Mouse (Mus musculus) liver, postnatal 0 days (tissue): ENCODE measurements around the gene H2-Q7. TPM values are rescaled to one million over a fixed set of nuclear protein-coding genes. Genes with fewer than 3 reads are reported as not detected.

Experiments used
- ATAC-seq: fragments of 200-750 bp; cut with Nextera tagmentation; 2 replicates; pipeline ENCODE4 v1.8.0; 2017; ENCODE audit warnings: mild to moderate bottlenecking, moderate library complexity
- DNase-seq: peaks from one replicate; pipeline ENCODE4 v3.0.0-alpha.2; 2016
- H3K27ac ChIP-seq: fragments of 300-500 bp; sonication (generic); 2 replicates; pipeline ENCODE4 v1.5.1; 2014; ENCODE audit warnings: antibody characterized with exemption, moderate library complexity, mild to moderate bottlenecking, low read depth
- H3K27me3 ChIP-seq: fragments of 300-500 bp; sonication (generic); 2 replicates; pipeline ENCODE4 v1.6.1; 2014; ENCODE audit warnings: low read length, control low read depth, mixed read lengths; ENCODE audit not compliant: insufficient read depth
- H3K36me3 ChIP-seq: fragments of 300-500 bp; sonication (generic); replicated peaks from 2 replicates; pipeline ENCODE4 v1.6.1; 2014; ENCODE audit warnings: mild to moderate bottlenecking, control low read depth, low read length, moderate library complexity, mixed read lengths; ENCODE audit not compliant: insufficient read depth
- H3K4me1 ChIP-seq: fragments of 300-500 bp; sonication (generic); 2 replicates; pipeline ENCODE4 v1.6.1; 2014; ENCODE audit warnings: antibody characterized with exemption, mild to moderate bottlenecking, control low read depth; ENCODE audit not compliant: insufficient read depth
- H3K4me2 ChIP-seq: fragments of 300-500 bp; sonication (generic); 2 replicates; pipeline ENCODE4 v1.6.1; 2014; ENCODE audit warnings: low read depth, mild to moderate bottlenecking, low read length, moderate library complexity, mixed read lengths
- H3K4me3 ChIP-seq: fragments of 300-500 bp; sonication (generic); 2 replicates; pipeline ENCODE4 v1.5.1; 2014; ENCODE audit warnings: low read depth, low read length
- H3K9ac ChIP-seq: fragments of 300-500 bp; sonication (generic); replicated peaks from 2 replicates; pipeline ENCODE4 v1.6.1; 2014; ENCODE audit warnings: mild to moderate bottlenecking, moderate library complexity
- H3K9me3 ChIP-seq: fragments of 300-500 bp; sonication (generic); 2 replicates; pipeline ENCODE4 v1.6.1; 2016; ENCODE audit warnings: mild to moderate bottlenecking, control low read depth, low read length, mixed read lengths
- CTCF ChIP-seq: sonication (generic); IDR thresholded peaks from 2 replicates; pipeline ENCODE4 v1.5.1; 2016; ENCODE audit warnings: antibody characterized with exemption, low read depth
- EP300 ChIP-seq: IDR thresholded peaks from 2 replicates; pipeline ENCODE4 v1.6.1; 2016; ENCODE audit warnings: antibody characterized with exemption, low read depth, mild to moderate bottlenecking
- WGBS: fragments of 180-500 bp; shearing (Covaris S2); extraction: QIAGEN DNeasy Blood & Tissue Kit; methylation state at CpG from one replicate; pipeline ENCODE4 v1.1.7; 2014; ENCODE audit not compliant: insufficient replicate concordance; 5-methylcytosine and 5-hydroxymethylcytosine counted together
- polyA plus RNA-seq: library from polyadenylated mRNA; unstranded; fragments of >200 nt; fragmentation: Nextera tagmentation; extraction: Ambion mirVana; gene quantifications from 2 replicates; pipeline ENCODE4 v1.2.1, GENCODE M21; 2015

The H2-Q7 gene
- polyA plus RNA-seq, 1 experiment from 2014 or later: 7.9 TPM

GRCm38 (mm10) chr17:35469842-35470751 is 31.1 kb downstream of the H2-Q7 start, which contains the start of gene H2-Q10:
Gene H2-Q10, plus strand, starts transcription at chr17:35470089.
- Histone ChIP-seq H3K27me3 (peaks cover 19% of the 10 kb centered on the region), H3K9ac (peak within 1 kb of the TSS; percentile 67), H3K36me3 (no peaks in the 10 kb centered on the region), H3K9me3 (no peaks in the 10 kb centered on the region), H3K4me3 (peak within 1 kb of the TSS; percentile 53), H3K4me1 (no peaks in the 10 kb centered on the region; the same call in 1 of the 2 replicates), H3K4me2 (peak within 1 kb of the TSS; percentile 63), H3K27ac (peak within 1 kb of the TSS; percentile 93)
- ATAC-seq (peak; percentile 84), DNase-seq (peak; percentile 83)
- TF ChIP-seq CTCF (no peak), EP300 (peak; percentile 14; the same call in 1 of the 2 replicates)
- 4% methylated on average over 62 of the region's 80 CpGs for WGBS

GRCm38 (mm10) chr17:35484066-35484465 is 45.1 kb downstream of the H2-Q7 start:
- no peaks in the 10 kb centered on the region for H3K4me1 ChIP-seq
- no peak overlapping the region for H3K9ac ChIP-seq
- peak; percentile 71 for DNase-seq
- H3K4me2 ChIP-seq: no peak overlapping the region
- no peaks in the 10 kb centered on the region for H3K9me3 ChIP-seq
- H3K27me3 ChIP-seq: no peaks in the 10 kb centered on the region
- no peak overlapping the region for H3K27ac ChIP-seq
- no peaks in the 10 kb centered on the region for H3K36me3 ChIP-seq
- TF ChIP-seq CTCF (peak; percentile 91), EP300 (no peak)
- peak; percentile 63 for ATAC-seq
- H3K4me3 ChIP-seq: no peak overlapping the region
- 1% methylated on average over 9 of the region's 9 CpGs for WGBS

GRCm38 (mm10) chr17:35485702-35486101 is 46.7 kb downstream of the H2-Q7 start:
- WGBS: 21% methylated on average over 4 of the region's 4 CpGs
- ATAC-seq: peak; percentile 90
- Histone ChIP-seq H3K36me3 (no peaks in the 10 kb centered on the region), H3K27me3 (no peaks in the 10 kb centered on the region), H3K4me3 (no peak overlapping the region), H3K4me1 (no peaks in the 10 kb centered on the region), H3K9ac (no peak overlapping the region), H3K27ac (peak overlapping the region; percentile 62), H3K4me2 (no peak overlapping the region), H3K9me3 (no peaks in the 10 kb centered on the region)
- TF ChIP-seq EP300: no peak; the same call in 1 of the 2 replicates
- no peak for TF ChIP-seq CTCF
- peak; percentile 72 for DNase-seq

GRCm38 (mm10) chr17:35486726-35487125 is 47.8 kb downstream of the H2-Q7 start:
- whole genome bisulfite sequencing: 43% methylated on average over 10 of the region's 10 CpGs
- TF ChIP-seq EP300: no peak
- TF ChIP-seq CTCF: no peak
- ATAC-seq (no peak), DNase-seq (no peak)
- Histone ChIP-seq H3K4me2 (no peak overlapping the region), H3K27me3 (no peaks in the 10 kb centered on the region), H3K4me1 (no peaks in the 10 kb centered on the region), H3K9me3 (no peaks in the 10 kb centered on the region), H3K27ac (no peak overlapping the region), H3K9ac (no peak overlapping the region), H3K36me3 (no peaks in the 10 kb centered on the region), H3K4me3 (no peak overlapping the region)

GRCm38 (mm10) chr17:35488041-35488440 is 49.1 kb downstream of the H2-Q7 start:
- Histone ChIP-seq H3K4me1 (no peaks in the 10 kb centered on the region), H3K4me2 (no peak overlapping the region), H3K27ac (no peak overlapping the region), H3K27me3 (no peaks in the 10 kb centered on the region), H3K9me3 (no peaks in the 10 kb centered on the region), H3K9ac (no peak overlapping the region), H3K4me3 (no peak overlapping the region), H3K36me3 (no peaks in the 10 kb centered on the region)
- no peak for ATAC-seq
- WGBS: 76% methylated on average over 2 of the region's 2 CpGs
- no peak for DNase-seq
- TF ChIP-seq EP300: no peak
- no peak for TF ChIP-seq CTCF

- WGBS: 54% methylated on average over 5 of the region's 5 CpGs
- H3K9ac ChIP-seq: no peak overlapping the region
- no peak overlapping the region for H3K4me2 ChIP-seq
Observed at GRCm38 (mm10) chr17:35490320-35490719, 51.4 kb downstream of the H2-Q7 start.

More at GRCm38 (mm10) chr17:35490320-35490719, 51.4 kb downstream of the H2-Q7 start:
- H3K4me1 ChIP-seq: no peaks in the 10 kb centered on the region
- no peak for DNase-seq
- no peaks in the 10 kb centered on the region for H3K36me3 ChIP-seq
- H3K27ac ChIP-seq: no peak overlapping the region
- no peaks in the 10 kb centered on the region for H3K9me3 ChIP-seq
- no peak for ATAC-seq
- H3K4me3 ChIP-seq: no peak overlapping the region
- no peaks in the 10 kb centered on the region for H3K27me3 ChIP-seq
- TF ChIP-seq CTCF (no peak), EP300 (no peak)

Other genes starting within 250 kb of the H2-Q7 start
- 5.3 and 6.0 TPM in 2 replicates for gene Ltb, start 244.7 kb upstream of the H2-Q7 start, polyA plus RNA-seq
- 0.59 and 0.75 TPM in 2 replicates for gene Tnf, start 237.1 kb upstream of the H2-Q7 start, polyA plus RNA-seq
- not detected in 2 replicates for gene Lta, start 233.8 kb upstream of the H2-Q7 start, polyA plus RNA-seq
- gene Gm16181, start 218.3 kb upstream of the H2-Q7 start, polyA plus RNA-seq: 0.22 TPM in 2 replicates
- 0.98 and 1.3 TPM in 2 replicates for gene Atp6v1g2, start 205.5 kb upstream of the H2-Q7 start, polyA plus RNA-seq
- gene Nfkbil1, start 203.4 kb upstream of the H2-Q7 start, polyA plus RNA-seq: 4.1 and 4.4 TPM in 2 replicates
- gene Ddx39b, start 197.4 kb upstream of the H2-Q7 start, polyA plus RNA-seq: 79.6 and 87.2 TPM in 2 replicates
- gene H2-D1, start 176.4 kb upstream of the H2-Q7 start, polyA plus RNA-seq: 256 and 291 TPM in 2 replicates
- 0.07 and 0.17 TPM in 2 replicates for gene H2-Q1, start 118.8 kb upstream of the H2-Q7 start, polyA plus RNA-seq
- gene H2-Q2, start 96.9 kb upstream of the H2-Q7 start, polyA plus RNA-seq: 4.9 and 5.3 TPM in 2 replicates
- gene H2-Q4, start 59.5 kb upstream of the H2-Q7 start, polyA plus RNA-seq: 4.1 and 5.6 TPM in 2 replicates
- 3.7 TPM in 2 replicates for gene H2-Q6, start 14.3 kb upstream of the H2-Q7 start, polyA plus RNA-seq
- 621 and 683 TPM in 2 replicates for gene H2-Q10, start 30.9 kb downstream of the H2-Q7 start, polyA plus RNA-seq
- not detected in 2 replicates for gene Pou5f1, start 66.9 kb downstream of the H2-Q7 start, polyA plus RNA-seq
- 19.6 and 20.6 TPM in 2 replicates for gene Tcf19, start 77.7 kb downstream of the H2-Q7 start, polyA plus RNA-seq
- gene Cchcr1, start 77.9 kb downstream of the H2-Q7 start, polyA plus RNA-seq: 3.0 and 3.5 TPM in 2 replicates
- gene Psors1c2, start 94.0 kb downstream of the H2-Q7 start, polyA plus RNA-seq: 0.13 TPM in 1 of 2 replicates, not detected in the other
- gene Cdsn, start 113.0 kb downstream of the H2-Q7 start, polyA plus RNA-seq: not detected in 2 replicates
- not detected in 2 replicates for gene 2300002M23Rik, start 128.3 kb downstream of the H2-Q7 start, polyA plus RNA-seq
- not detected in 2 replicates for gene Sfta2, start 162.4 kb downstream of the H2-Q7 start, polyA plus RNA-seq
- not detected in 2 replicates for gene Gm9573, start 187.5 kb downstream of the H2-Q7 start, polyA plus RNA-seq
- not detected in 2 replicates for gene Mucl3, start 204.5 kb downstream of the H2-Q7 start, polyA plus RNA-seq
- 4.6 and 5.0 TPM in 2 replicates for gene Vars2, start 228.4 kb downstream of the H2-Q7 start, polyA plus RNA-seq
- gene Gtf2h4, start 234.6 kb downstream of the H2-Q7 start, polyA plus RNA-seq: 14.1 and 15.2 TPM in 2 replicates